Mouse (Mus musculus): ENCODE data around the gene Ltbp2.

- TF ChIP-seq POLR2A (IDR thresholded peaks at IDR 0.05; ENCODE audit: low read depth, low read length) (no peak), CTCF (IDR thresholded peaks at IDR 0.05; ENCODE audit: borderline replicate concordance, insufficient read depth, low read length) (no peak)
Observed at GRCm38 (mm10) chr12:84834773-84835172, 41.6 kb downstream of the Ltbp2 start.
